ENCODE assay signal across 8 mouse cellular contexts in genomic region chr11:87085461-87085860, GRCm38 (mm10). TPM values are rescaled to one million over a fixed set of nuclear protein-coding genes. Genes with fewer than 3 reads are reported as not detected.
A peak's percentile ranks its signal among the peaks of the same experiment; 100 is the strongest.
DNase-seq lines count a peak whose midpoint lies in the region; ATAC-seq and TF ChIP-seq lines count a peak whose summit lies in the region.

No protein-coding gene starts in this region.

- peak overlapping the region; percentile 74 for H3K4me2 ChIP-seq in kidney, embryonic 14.5 days (replicated peaks; ENCODE audit: low read depth, low read length)
- peak overlapping the region; percentile 82 for H3K4me2 ChIP-seq in hindbrain, postnatal 0 days (ENCODE audit: low read depth, low read length)
- H3K4me2 ChIP-seq in midbrain, postnatal 0 days (ENCODE audit: low read depth, low read length, poor library complexity, severe bottlenecking), result peak overlapping the region; percentile 95

- no peak for TF ChIP-seq CTCF in hindbrain, postnatal 0 days (IDR thresholded peaks at IDR 0.05; ENCODE audit: low read depth)
- no peak for TF ChIP-seq CTCF in midbrain, postnatal 0 days (IDR thresholded peaks at IDR 0.05)

- peaks cover 43% of the 10 kb centered on the region for H3K36me3 ChIP-seq in kidney, embryonic 14.5 days (ENCODE audit: control insufficient read depth, insufficient read depth, low read length)
- peaks cover 65% of the 10 kb centered on the region for H3K36me3 ChIP-seq in embryonic facial prominence, embryonic 10.5 days (replicated peaks)
- H3K36me3 ChIP-seq in hindbrain, postnatal 0 days (ENCODE audit: insufficient read depth, low read length), result peaks cover 24% of the 10 kb centered on the region
- H3K36me3 ChIP-seq in midbrain, postnatal 0 days (ENCODE audit: insufficient read depth, low read length), result peaks cover 22% of the 10 kb centered on the region; the same call in 1 of the 2 replicates

- no peak overlapping the region for H3K27ac ChIP-seq in kidney, embryonic 14.5 days (ENCODE audit: low read depth, low read length)
- no peak overlapping the region for H3K27ac ChIP-seq in embryonic facial prominence, embryonic 10.5 days (replicated peaks)
- no peak overlapping the region for H3K27ac ChIP-seq in hindbrain, postnatal 0 days
- H3K27ac ChIP-seq in midbrain, postnatal 0 days (ENCODE audit: low read depth, low read length), result no peak overlapping the region

- no peak for DNase-seq in kidney, postnatal 14 days
- DNase-seq in embryonic facial prominence, embryonic 10.5 days (ENCODE audit: low spot score), result no peak
- no peak for DNase-seq in hindbrain, postnatal 0 days (ENCODE audit: low spot score)
- DNase-seq in midbrain, postnatal 0 days (ENCODE audit: low spot score), result no peak
- DNase-seq in cerebellum, postnatal 14 days, result no peak
- no peak for DNase-seq in frontal cortex, postnatal 25 days (ENCODE audit: low spot score in 2 of 2)
- DNase-seq in gastrocnemius, adult 8-10 months (ENCODE audit: low spot score in 2 of 2), result no peak

- H3K4me1 ChIP-seq in kidney, embryonic 14.5 days (ENCODE audit: control insufficient read depth, insufficient read depth, low read length), result peaks cover 12% of the 10 kb centered on the region
- H3K4me1 ChIP-seq in embryonic facial prominence, embryonic 10.5 days, result peaks cover 34% of the 10 kb centered on the region
- peaks cover 9% of the 10 kb centered on the region for H3K4me1 ChIP-seq in hindbrain, postnatal 0 days (ENCODE audit: insufficient read depth, low read length)
- peaks cover 15% of the 10 kb centered on the region for H3K4me1 ChIP-seq in midbrain, postnatal 0 days (ENCODE audit: insufficient read depth, low read length)

- H3K27me3 ChIP-seq in kidney, embryonic 14.5 days (ENCODE audit: control insufficient read depth, insufficient read depth, low read length), result no peaks in the 10 kb centered on the region
- H3K27me3 ChIP-seq in embryonic facial prominence, embryonic 10.5 days (replicated peaks; ENCODE audit: low read depth, poor library complexity, severe bottlenecking), result no peaks in the 10 kb centered on the region
- no peaks in the 10 kb centered on the region for H3K27me3 ChIP-seq in hindbrain, postnatal 0 days (ENCODE audit: insufficient read depth, low read length)
- no peaks in the 10 kb centered on the region for H3K27me3 ChIP-seq in midbrain, postnatal 0 days (ENCODE audit: insufficient read depth, low read length)

- ATAC-seq in kidney, embryonic 14.5 days (ENCODE audit: low FRiP score, low TSS enrichment), result no peak
- no peak for ATAC-seq in hindbrain, postnatal 0 days
- ATAC-seq in midbrain, postnatal 0 days (ENCODE audit: low FRiP score), result no peak

- no peaks in the 10 kb centered on the region for H3K9me3 ChIP-seq in kidney, embryonic 14.5 days (ENCODE audit: control insufficient read depth, low read length)
- H3K9me3 ChIP-seq in embryonic facial prominence, embryonic 10.5 days, result no peaks in the 10 kb centered on the region
- no peaks in the 10 kb centered on the region for H3K9me3 ChIP-seq in hindbrain, postnatal 0 days (ENCODE audit: low read length)
- H3K9me3 ChIP-seq in midbrain, postnatal 0 days (ENCODE audit: low read length), result no peaks in the 10 kb centered on the region

- peak overlapping the region; percentile 75 for H3K4me3 ChIP-seq in kidney, embryonic 14.5 days (ENCODE audit: low read length)
- H3K4me3 ChIP-seq in embryonic facial prominence, embryonic 10.5 days, result peak overlapping the region; percentile 92
- peak overlapping the region; percentile 66 for H3K4me3 ChIP-seq in hindbrain, postnatal 0 days (ENCODE audit: low read length)
- peak overlapping the region; percentile 77; the same call in 1 of the 2 replicates for H3K4me3 ChIP-seq in midbrain, postnatal 0 days (ENCODE audit: low read depth, low read length)

- WGBS in kidney, embryonic 14.5 days, result 88% methylated on average over 13 of the region's 13 CpGs
- 93% methylated on average over 13 of the region's 13 CpGs for WGBS in embryonic facial prominence, embryonic 10.5 days
- 90% methylated on average over 13 of the region's 13 CpGs for WGBS in hindbrain, postnatal 0 days
- WGBS in midbrain, postnatal 0 days, result 91% methylated on average over 13 of the region's 13 CpGs

- H3K9ac ChIP-seq in kidney, embryonic 14.5 days (ENCODE audit: low read depth, low read length), result peak overlapping the region; percentile 74; the same call in 1 of the 2 replicates
- H3K9ac ChIP-seq in hindbrain, postnatal 0 days (replicated peaks; ENCODE audit: low read length), result no peak overlapping the region
- H3K9ac ChIP-seq in midbrain, postnatal 0 days (replicated peaks; ENCODE audit: low read length, poor library complexity, severe bottlenecking), result no peak overlapping the region

RNA-seq across cellular contexts. Expression of gene Smg8, which starts 1.1 kb away (rescaled TPM):
- 17.3 and 24.7 TPM in 2 replicates for polyA plus RNA-seq in kidney, embryonic 14.5 days (2014; fragmentation: Nextera tagmentation; extraction: Ambion mirVana)
- polyA plus RNA-seq in embryonic facial prominence, embryonic 10.5 days (2016; fragmentation: Nextera tagmentation; extraction: Ambion mirVana), result 28.3 and 33.0 TPM in 2 replicates
- total RNA-seq in hindbrain, postnatal 0 days (2014; rRNA removed), result 21.8 and 27.0 TPM in 2 replicates
- 15.5 and 16.0 TPM in 2 replicates for polyA plus RNA-seq in hindbrain, postnatal 0 days (2015; fragmentation: Nextera tagmentation; extraction: Ambion mirVana)
- 24.2 and 26.2 TPM in 2 replicates for total RNA-seq in midbrain, postnatal 0 days (2014; rRNA removed)
- polyA plus RNA-seq in midbrain, postnatal 0 days (2015; fragmentation: Nextera tagmentation; extraction: Ambion mirVana), result 17.7 and 19.2 TPM in 2 replicates
- total RNA-seq in gastrocnemius, adult 8-10 months (2022), result 1 to 10 TPM; 7.9 to 9.6 (median 9.1) TPM

RNA-seq across cellular contexts. Expression of gene Gdpd1, which starts 11.6 kb away (rescaled TPM):
- polyA plus RNA-seq in kidney, embryonic 14.5 days (2014; fragmentation: Nextera tagmentation; extraction: Ambion mirVana), result 23.1 and 27.8 TPM in 2 replicates
- 33.7 and 37.3 TPM in 2 replicates for polyA plus RNA-seq in embryonic facial prominence, embryonic 10.5 days (2016; fragmentation: Nextera tagmentation; extraction: Ambion mirVana)
- 54.2 and 59.9 TPM in 2 replicates for total RNA-seq in hindbrain, postnatal 0 days (2014; rRNA removed)
- polyA plus RNA-seq in hindbrain, postnatal 0 days (2015; fragmentation: Nextera tagmentation; extraction: Ambion mirVana), result 153 and 157 TPM in 2 replicates
- total RNA-seq in midbrain, postnatal 0 days (2014; rRNA removed), result 66.6 and 67.1 TPM in 2 replicates
- polyA plus RNA-seq in midbrain, postnatal 0 days (2015; fragmentation: Nextera tagmentation; extraction: Ambion mirVana), result 167 TPM in 2 replicates
- 1 to 10 TPM; 3.6 to 4.5 (median 3.8) TPM for total RNA-seq in gastrocnemius, adult 8-10 months (2022)

RNA-seq across cellular contexts. Expression of gene Prr11, which starts 23.0 kb away (rescaled TPM):
- 9.2 and 20.5 TPM in 2 replicates for polyA plus RNA-seq in kidney, embryonic 14.5 days (2014; fragmentation: Nextera tagmentation; extraction: Ambion mirVana)
- 17.5 and 17.9 TPM in 2 replicates for polyA plus RNA-seq in embryonic facial prominence, embryonic 10.5 days (2016; fragmentation: Nextera tagmentation; extraction: Ambion mirVana)
- total RNA-seq in hindbrain, postnatal 0 days (2014; rRNA removed), result 1.6 and 1.8 TPM in 2 replicates
- 1.5 and 1.8 TPM in 2 replicates for polyA plus RNA-seq in hindbrain, postnatal 0 days (2015; fragmentation: Nextera tagmentation; extraction: Ambion mirVana)
- total RNA-seq in midbrain, postnatal 0 days (2014; rRNA removed), result 1.2 and 1.5 TPM in 2 replicates
- polyA plus RNA-seq in midbrain, postnatal 0 days (2015; fragmentation: Nextera tagmentation; extraction: Ambion mirVana), result 0.88 and 1.1 TPM in 2 replicates
- under 1 TPM; 0.10 to 0.15 (median 0.11) TPM for total RNA-seq in gastrocnemius, adult 8-10 months (2022)

RNA-seq across cellular contexts. Expression of gene Ska2, which starts 23.6 kb away (rescaled TPM):
- polyA plus RNA-seq in kidney, embryonic 14.5 days (2014; fragmentation: Nextera tagmentation; extraction: Ambion mirVana), result 64.1 and 70.5 TPM in 2 replicates
- polyA plus RNA-seq in embryonic facial prominence, embryonic 10.5 days (2016; fragmentation: Nextera tagmentation; extraction: Ambion mirVana), result 105 and 111 TPM in 2 replicates
- 22.8 and 27.0 TPM in 2 replicates for total RNA-seq in hindbrain, postnatal 0 days (2014; rRNA removed)
- polyA plus RNA-seq in hindbrain, postnatal 0 days (2015; fragmentation: Nextera tagmentation; extraction: Ambion mirVana), result 24.5 and 26.7 TPM in 2 replicates
- 29.2 TPM in 2 replicates for total RNA-seq in midbrain, postnatal 0 days (2014; rRNA removed)
- 23.8 and 25.7 TPM in 2 replicates for polyA plus RNA-seq in midbrain, postnatal 0 days (2015; fragmentation: Nextera tagmentation; extraction: Ambion mirVana)
- total RNA-seq in gastrocnemius, adult 8-10 months (2022), result 1 to 10 TPM; 3.1 to 7.4 (median 4.3) TPM

RNA-seq across cellular contexts. Expression of gene Trim37, which starts 41.4 kb away (rescaled TPM):
- 20.6 and 41.4 TPM in 2 replicates for polyA plus RNA-seq in kidney, embryonic 14.5 days (2014; fragmentation: Nextera tagmentation; extraction: Ambion mirVana)
- 49.1 and 52.1 TPM in 2 replicates for polyA plus RNA-seq in embryonic facial prominence, embryonic 10.5 days (2016; fragmentation: Nextera tagmentation; extraction: Ambion mirVana)
- total RNA-seq in hindbrain, postnatal 0 days (2014; rRNA removed), result 107 and 108 TPM in 2 replicates
- polyA plus RNA-seq in hindbrain, postnatal 0 days (2015; fragmentation: Nextera tagmentation; extraction: Ambion mirVana), result 72.2 and 75.3 TPM in 2 replicates
- 125 and 136 TPM in 2 replicates for total RNA-seq in midbrain, postnatal 0 days (2014; rRNA removed)
- 66.8 and 72.6 TPM in 2 replicates for polyA plus RNA-seq in midbrain, postnatal 0 days (2015; fragmentation: Nextera tagmentation; extraction: Ambion mirVana)
- 1 to 10 TPM; 3.5 to 5.7 (median 4.2) TPM for total RNA-seq in gastrocnemius, adult 8-10 months (2022)
